Mouse (Mus musculus): ENCODE measurements around the gene Bap1. TPM values are rescaled to one million over a fixed set of nuclear protein-coding genes. Genes with fewer than 3 reads are reported as not detected.

Bap1 gene
- polyA plus RNA-seq, 1 experiment from 2014 or later, result 125 TPM

- Histone ChIP-seq H3K27ac (ENCODE audit: low read depth, low read length) (no peak overlapping the region), H3K4me3 (ENCODE audit: low read depth, low read length) (no peak overlapping the region), H3K4me2 (ENCODE audit: low read depth) (no peak overlapping the region), H3K27me3 (ENCODE audit: control insufficient read depth, insufficient read depth, low read length) (no peaks in the 10 kb centered on the region), H3K4me1 (ENCODE audit: control insufficient read depth, insufficient read depth, low read length) (no peaks in the 10 kb centered on the region), H3K9me3 (ENCODE audit: control insufficient read depth, low read length) (no peaks in the 10 kb centered on the region), H3K9ac (ENCODE audit: low read length) (no peak overlapping the region), H3K36me3 (ENCODE audit: control insufficient read depth, insufficient read depth, low read length) (no peaks in the 10 kb centered on the region)
- DNase-seq (ENCODE audit: low spot score), result peak; percentile 9
- WGBS, result 72% methylated on average over 6 of the region's 6 CpGs
- ATAC-seq (ENCODE audit: insufficient read depth, low FRiP score, low TSS enrichment), result no peak
These were observed 23.0 kb upstream of the Bap1 start for GRCm38 (mm10) chr14:31228234-31228633.

GRCm38 (mm10) chr14:31230442-31230841 is 20.8 kb upstream of the Bap1 start:
- Histone ChIP-seq H3K9me3 (ENCODE audit: control insufficient read depth, low read length) (no peaks in the 10 kb centered on the region), H3K9ac (ENCODE audit: low read length) (no peak overlapping the region), H3K4me1 (ENCODE audit: control insufficient read depth, insufficient read depth, low read length) (no peaks in the 10 kb centered on the region; the same call in 1 of the 2 replicates), H3K4me3 (ENCODE audit: low read depth, low read length) (no peak overlapping the region), H3K27ac (ENCODE audit: low read depth, low read length) (no peak overlapping the region), H3K27me3 (ENCODE audit: control insufficient read depth, insufficient read depth, low read length) (no peaks in the 10 kb centered on the region), H3K36me3 (ENCODE audit: control insufficient read depth, insufficient read depth, low read length) (no peaks in the 10 kb centered on the region), H3K4me2 (ENCODE audit: low read depth) (no peak overlapping the region)
- DNase-seq (ENCODE audit: low spot score) (no peak), ATAC-seq (ENCODE audit: insufficient read depth, low FRiP score, low TSS enrichment) (no peak)
- 70% methylated on average over 8 of the region's 8 CpGs for WGBS

DNA sequence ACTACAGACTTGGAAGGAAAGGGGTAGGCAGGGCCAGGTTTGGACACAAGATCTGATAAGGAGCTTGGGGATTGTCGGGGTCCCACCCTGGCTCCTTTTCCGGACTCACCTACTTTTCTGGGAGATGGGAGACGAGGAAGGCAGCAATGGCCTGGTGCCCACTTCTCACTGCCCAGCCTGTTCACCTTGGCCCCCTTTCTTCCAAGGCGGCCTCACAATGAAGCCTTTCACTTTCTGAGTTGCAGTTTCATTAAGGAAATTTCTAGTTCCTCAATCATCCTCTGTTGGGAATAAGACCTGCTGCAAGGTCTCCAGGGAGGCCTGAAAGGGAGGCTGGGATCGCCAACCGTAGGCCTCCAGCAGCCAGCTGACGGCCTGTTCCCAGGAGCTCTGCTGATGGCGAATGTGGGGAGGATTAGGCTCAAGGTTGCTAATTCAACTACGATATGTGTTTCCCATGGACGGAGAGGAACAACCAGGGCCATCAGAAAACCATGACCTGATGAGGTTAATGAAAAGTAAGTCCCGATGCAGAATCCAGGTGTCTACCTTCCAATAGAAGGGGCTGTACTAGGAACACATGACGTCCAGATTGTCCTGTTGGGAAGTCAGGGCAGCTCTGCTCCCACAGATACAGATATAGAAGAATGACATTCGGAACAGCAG is 18.7 kb upstream of the Bap1 start:
- Histone ChIP-seq H3K4me2 (ENCODE audit: low read depth) (no peak overlapping the region), H3K9me3 (ENCODE audit: control insufficient read depth, low read length) (no peaks in the 10 kb centered on the region), H3K27ac (ENCODE audit: low read depth, low read length) (no peak overlapping the region), H3K4me3 (ENCODE audit: low read depth, low read length) (no peak overlapping the region), H3K27me3 (ENCODE audit: control insufficient read depth, insufficient read depth, low read length) (no peaks in the 10 kb centered on the region), H3K4me1 (ENCODE audit: control insufficient read depth, insufficient read depth, low read length) (no peaks in the 10 kb centered on the region; the same call in 1 of the 2 replicates), H3K9ac (ENCODE audit: low read length) (no peak overlapping the region), H3K36me3 (ENCODE audit: control insufficient read depth, insufficient read depth, low read length) (no peaks in the 10 kb centered on the region)
- ATAC-seq (ENCODE audit: insufficient read depth, low FRiP score, low TSS enrichment) (no peak), DNase-seq (ENCODE audit: low spot score) (no peak)
- WGBS, result 88% methylated on average over 13 of the region's 13 CpGs

DNA sequence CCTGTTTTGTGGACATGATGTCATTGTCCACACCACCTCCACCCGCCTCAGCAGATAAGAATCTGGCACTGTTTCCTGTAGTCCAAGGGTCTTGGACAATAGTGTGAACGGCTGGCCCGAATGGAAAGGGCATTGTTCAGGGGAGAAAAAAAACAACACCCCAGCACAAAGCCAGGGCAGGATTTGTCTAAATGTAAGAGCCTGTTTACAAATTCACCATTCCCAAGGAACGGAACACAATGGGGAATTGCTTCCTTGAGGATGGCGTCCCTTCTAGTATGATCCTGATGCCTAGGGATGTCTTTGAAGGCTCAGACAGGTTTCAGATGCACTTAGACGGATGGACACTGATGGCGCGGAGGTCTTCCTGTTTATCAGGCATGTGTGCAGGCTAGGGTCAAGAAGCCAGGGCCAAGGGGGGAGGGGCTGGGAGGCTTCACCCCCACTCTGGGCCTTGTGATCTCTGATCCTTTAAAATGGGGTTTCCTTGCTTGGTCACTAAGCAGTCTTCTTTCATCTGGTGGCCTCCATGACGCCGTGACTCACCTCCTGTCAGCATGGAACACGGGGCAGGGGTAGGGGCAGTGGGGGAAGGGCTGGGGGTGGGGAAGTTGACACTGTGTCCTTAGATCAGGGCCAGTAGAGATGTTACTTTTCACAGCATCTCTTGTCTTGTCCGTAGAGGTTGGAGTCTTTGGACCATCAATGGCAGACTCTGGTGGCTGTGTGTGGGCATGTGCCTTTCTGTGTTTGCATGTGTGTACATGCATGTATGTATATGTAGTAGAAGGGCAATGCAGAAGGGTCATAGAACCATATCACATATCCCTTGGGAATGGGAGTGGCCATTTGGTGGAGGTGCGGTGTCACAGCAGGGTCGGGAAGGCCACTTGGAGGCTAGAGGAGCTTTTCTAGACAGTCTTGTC is 17.9 kb upstream of the Bap1 start:
- Histone ChIP-seq H3K9me3 (ENCODE audit: control insufficient read depth, low read length) (no peaks in the 10 kb centered on the region), H3K27ac (ENCODE audit: low read depth, low read length) (no peak overlapping the region), H3K27me3 (ENCODE audit: control insufficient read depth, insufficient read depth, low read length) (no peaks in the 10 kb centered on the region), H3K4me1 (ENCODE audit: control insufficient read depth, insufficient read depth, low read length) (no peaks in the 10 kb centered on the region; the same call in 1 of the 2 replicates), H3K9ac (ENCODE audit: low read length) (no peak overlapping the region), H3K4me2 (ENCODE audit: low read depth) (no peak overlapping the region; the same call in 1 of the 2 replicates), H3K4me3 (ENCODE audit: low read depth, low read length) (no peak overlapping the region), H3K36me3 (ENCODE audit: control insufficient read depth, insufficient read depth, low read length) (no peaks in the 10 kb centered on the region)
- DNase-seq (ENCODE audit: low spot score) (no peak), ATAC-seq (ENCODE audit: insufficient read depth, low FRiP score, low TSS enrichment) (no peak)
- 83% methylated on average over 14 of the region's 14 CpGs for WGBS

- Histone ChIP-seq H3K27me3 (ENCODE audit: control insufficient read depth, insufficient read depth, low read length) (no peaks in the 10 kb centered on the region), H3K36me3 (ENCODE audit: control insufficient read depth, insufficient read depth, low read length) (no peaks in the 10 kb centered on the region), H3K27ac (ENCODE audit: low read depth, low read length) (no peak overlapping the region), H3K9ac (ENCODE audit: low read length) (0 out of 2 replicates have a peak overlapping the region, but pooled peaks have one; percentile 12), H3K9me3 (ENCODE audit: control insufficient read depth, low read length) (no peaks in the 10 kb centered on the region), H3K4me2 (ENCODE audit: low read depth) (no peak overlapping the region; the same call in 1 of the 2 replicates), H3K4me3 (ENCODE audit: low read depth, low read length) (no peak overlapping the region), H3K4me1 (ENCODE audit: control insufficient read depth, insufficient read depth, low read length) (no peaks in the 10 kb centered on the region; the same call in 1 of the 2 replicates)
- DNase-seq (ENCODE audit: low spot score), result peak; percentile 79
- 18% methylated on average over 11 of the region's 11 CpGs for WGBS
- ATAC-seq (ENCODE audit: insufficient read depth, low FRiP score, low TSS enrichment), result no peak
These were observed 17.2 kb upstream of the Bap1 start for GRCm38 (mm10) chr14:31233996-31234591.

- Histone ChIP-seq H3K9ac (ENCODE audit: low read length) (no peak overlapping the region), H3K4me1 (ENCODE audit: control insufficient read depth, insufficient read depth, low read length) (no peaks in the 10 kb centered on the region; the same call in 1 of the 2 replicates), H3K27me3 (ENCODE audit: control insufficient read depth, insufficient read depth, low read length) (no peaks in the 10 kb centered on the region), H3K4me2 (ENCODE audit: low read depth) (no peak overlapping the region), H3K4me3 (ENCODE audit: low read depth, low read length) (no peak overlapping the region), H3K27ac (ENCODE audit: low read depth, low read length) (no peak overlapping the region), H3K36me3 (ENCODE audit: control insufficient read depth, insufficient read depth, low read length) (no peaks in the 10 kb centered on the region), H3K9me3 (ENCODE audit: control insufficient read depth, low read length) (no peaks in the 10 kb centered on the region)
- DNase-seq (ENCODE audit: low spot score) (no peak), ATAC-seq (ENCODE audit: insufficient read depth, low FRiP score, low TSS enrichment) (no peak)
- 83% methylated on average over 7 of the region's 7 CpGs for WGBS
These were observed 14.0 kb upstream of the Bap1 start for GRCm38 (mm10) chr14:31237101-31237882.

GRCm38 (mm10) chr14:31240528-31240927 is 10.7 kb upstream of the Bap1 start:
- 61% methylated on average over 3 of the region's 3 CpGs for WGBS
- Histone ChIP-seq H3K27ac (ENCODE audit: low read depth, low read length) (no peak overlapping the region), H3K9me3 (ENCODE audit: control insufficient read depth, low read length) (no peaks in the 10 kb centered on the region), H3K4me2 (ENCODE audit: low read depth) (no peak overlapping the region), H3K4me3 (ENCODE audit: low read depth, low read length) (no peak overlapping the region), H3K4me1 (ENCODE audit: control insufficient read depth, insufficient read depth, low read length) (no peaks in the 10 kb centered on the region), H3K9ac (ENCODE audit: low read length) (no peak overlapping the region), H3K27me3 (ENCODE audit: control insufficient read depth, insufficient read depth, low read length) (no peaks in the 10 kb centered on the region), H3K36me3 (ENCODE audit: control insufficient read depth, insufficient read depth, low read length) (no peaks in the 10 kb centered on the region)
- ATAC-seq (ENCODE audit: insufficient read depth, low FRiP score, low TSS enrichment) (no peak), DNase-seq (ENCODE audit: low spot score) (no peak)

GRCm38 (mm10) chr14:31244777-31245176 is 6.5 kb upstream of the Bap1 start:
- H3K4me3 ChIP-seq (ENCODE audit: low read depth, low read length), result no peak overlapping the region
- no peak overlapping the region for H3K4me2 ChIP-seq (ENCODE audit: low read depth)
- H3K36me3 ChIP-seq (ENCODE audit: control insufficient read depth, insufficient read depth, low read length), result no peaks in the 10 kb centered on the region
- DNase-seq (ENCODE audit: low spot score), result no peak
- no peak overlapping the region for H3K9ac ChIP-seq (ENCODE audit: low read length)
- WGBS, result 88% methylated on average over 1 of the region's 1 CpGs
- ATAC-seq (ENCODE audit: insufficient read depth, low FRiP score, low TSS enrichment), result no peak
- H3K27me3 ChIP-seq (ENCODE audit: control insufficient read depth, insufficient read depth, low read length), result no peaks in the 10 kb centered on the region
- H3K27ac ChIP-seq (ENCODE audit: low read depth, low read length), result no peak overlapping the region
- no peaks in the 10 kb centered on the region for H3K9me3 ChIP-seq (ENCODE audit: control insufficient read depth, low read length)
- no peaks in the 10 kb centered on the region for H3K4me1 ChIP-seq (ENCODE audit: control insufficient read depth, insufficient read depth, low read length)
